Mouse (Mus musculus): ENCODE measurements at regions not wholly inside any gene's neighbourhood (a gene's known extent, or its start where the extent isn't known, plus 50 kb on each side); places are given as distances from the start of the nearest gene placed in this dataset.
"Not testable (repeated sequence)": the region's sequence is repeated elsewhere in the genome, so short reads cannot be mapped to it uniquely, and the experiment has no call there.

- Histone ChIP-seq H3K4me1 (peaks cover 44% of the 10 kb centered on the region), H3K36me3 (replicated peaks) (no peaks in the 10 kb centered on the region), H3K27me3 (replicated peaks; ENCODE audit: low read depth, poor library complexity, severe bottlenecking) (no peaks in the 10 kb centered on the region), H3K27ac (replicated peaks) (0 out of 2 replicates have a peak overlapping the region, but pooled peaks have one; percentile 40), H3K9me3 (no peaks in the 10 kb centered on the region), H3K4me3 (no peak overlapping the region)
- DNase-seq (ENCODE audit: low spot score): no peak
- 77% methylated on average over 10 of the region's 10 CpGs for WGBS
Measured at GRCm38 (mm10) chr5:118480965-118481793, 79.3 kb upstream of the Med13l start.

GRCm38 (mm10) chr5:118481794-118482049, 78.8 kb upstream of the Med13l start:
- Histone ChIP-seq H3K36me3 (replicated peaks) (no peaks in the 10 kb centered on the region), H3K27ac (replicated peaks) (no peak overlapping the region), H3K4me3 (no peak overlapping the region), H3K4me1 (peaks cover 43% of the 10 kb centered on the region), H3K27me3 (replicated peaks; ENCODE audit: low read depth, poor library complexity, severe bottlenecking) (no peaks in the 10 kb centered on the region), H3K9me3 (no peaks in the 10 kb centered on the region)
- DNase-seq (ENCODE audit: low spot score): no peak

- H3K36me3 ChIP-seq (replicated peaks): no peaks in the 10 kb centered on the region
- peaks cover 40% of the 10 kb centered on the region for H3K4me1 ChIP-seq
- H3K27ac ChIP-seq (replicated peaks): peak overlapping the region; percentile 70; the same call in 1 of the 2 replicates
- H3K27me3 ChIP-seq (replicated peaks; ENCODE audit: low read depth, poor library complexity, severe bottlenecking): no peaks in the 10 kb centered on the region
- peak overlapping the region; percentile 21; the same call in 1 of the 2 replicates for H3K4me3 ChIP-seq
- 51% methylated on average over 7 of the region's 7 CpGs for WGBS
- H3K9me3 ChIP-seq: no peaks in the 10 kb centered on the region
- no peak for DNase-seq (ENCODE audit: low spot score)
Measured at GRCm38 (mm10) chr5:118482598-118482997, 77.9 kb upstream of the Med13l start.

- no peaks in the 10 kb centered on the region for H3K27me3 ChIP-seq (replicated peaks; ENCODE audit: low read depth, poor library complexity, severe bottlenecking)
- peak overlapping the region; percentile 21 for H3K4me3 ChIP-seq
- no peaks in the 10 kb centered on the region for H3K36me3 ChIP-seq (replicated peaks)
- 12% methylated on average over 7 of the region's 7 CpGs for WGBS
- peaks cover 36% of the 10 kb centered on the region for H3K4me1 ChIP-seq
- no peaks in the 10 kb centered on the region for H3K9me3 ChIP-seq
- no peak for DNase-seq (ENCODE audit: low spot score)
- H3K27ac ChIP-seq (replicated peaks): peak overlapping the region; percentile 70; the same call in 1 of the 2 replicates
Measured at GRCm38 (mm10) chr5:118483001-118483400, 77.5 kb upstream of the Med13l start.

GRCm38 (mm10) chr5:118483532-118483931, 76.9 kb upstream of the Med13l start:
- H3K36me3 ChIP-seq (replicated peaks): no peaks in the 10 kb centered on the region
- 13% methylated on average over 8 of the region's 8 CpGs for WGBS
- no peak overlapping the region for H3K4me3 ChIP-seq

GRCm38 (mm10) chr5:118485191-118485590, 75.3 kb upstream of the Med13l start:
- Histone ChIP-seq H3K27me3 (replicated peaks; ENCODE audit: low read depth, poor library complexity, severe bottlenecking) (no peaks in the 10 kb centered on the region), H3K4me1 (peaks cover 33% of the 10 kb centered on the region), H3K36me3 (replicated peaks) (no peaks in the 10 kb centered on the region), H3K27ac (replicated peaks) (no peak overlapping the region), H3K9me3 (no peaks in the 10 kb centered on the region), H3K4me3 (no peak overlapping the region)
- 92% methylated on average over 8 of the region's 8 CpGs for WGBS
- DNase-seq (ENCODE audit: low spot score): no peak

More at GRCm38 (mm10) chr5:118483532-118483931, 76.9 kb upstream of the Med13l start:
- no peaks in the 10 kb centered on the region for H3K9me3 ChIP-seq
- no peaks in the 10 kb centered on the region for H3K27me3 ChIP-seq (replicated peaks; ENCODE audit: low read depth, poor library complexity, severe bottlenecking)
- DNase-seq (ENCODE audit: low spot score): no peak
- peak overlapping the region; percentile 70 for H3K27ac ChIP-seq (replicated peaks)
- H3K4me1 ChIP-seq: peaks cover 31% of the 10 kb centered on the region

- not testable (repeated sequence) for H3K36me3 ChIP-seq (replicated peaks); DNase-seq (ENCODE audit: low spot score); H3K4me3 ChIP-seq; H3K9me3 ChIP-seq; H3K27me3 ChIP-seq (replicated peaks; ENCODE audit: low read depth, poor library complexity, severe bottlenecking); H3K27ac ChIP-seq (replicated peaks)
- 84% methylated on average over 2 of the region's 2 CpGs for WGBS
- peaks cover 31% of the 10 kb centered on the region for H3K4me1 ChIP-seq
Measured at GRCm38 (mm10) chr5:118492522-118492921, 68.0 kb upstream of the Med13l start.

GRCm38 (mm10) chr5:118494649-118495477, 65.6 kb upstream of the Med13l start:
- no peak for DNase-seq (ENCODE audit: low spot score)
- Histone ChIP-seq H3K27me3 (replicated peaks; ENCODE audit: low read depth, poor library complexity, severe bottlenecking) (no peaks in the 10 kb centered on the region), H3K9me3 (no peaks in the 10 kb centered on the region), H3K4me3 (no peak overlapping the region), H3K27ac (replicated peaks) (peak overlapping the region; percentile 54), H3K36me3 (replicated peaks) (no peaks in the 10 kb centered on the region), H3K4me1 (peaks cover 26% of the 10 kb centered on the region)
- WGBS: 72% methylated on average over 7 of the region's 7 CpGs

GRCm38 (mm10) chr5:118495478-118495760, 65.1 kb upstream of the Med13l start:
- Histone ChIP-seq H3K36me3 (replicated peaks) (no peaks in the 10 kb centered on the region), H3K27ac (replicated peaks) (peak overlapping the region; percentile 54; the same call in 1 of the 2 replicates), H3K27me3 (replicated peaks; ENCODE audit: low read depth, poor library complexity, severe bottlenecking) (no peaks in the 10 kb centered on the region), H3K4me1 (peaks cover 26% of the 10 kb centered on the region), H3K4me3 (no peak overlapping the region), H3K9me3 (no peaks in the 10 kb centered on the region)
- no peak for DNase-seq (ENCODE audit: low spot score)
- WGBS: 76% methylated on average over 2 of the region's 2 CpGs

GRCm38 (mm10) chr5:118501624-118502023, 58.9 kb upstream of the Med13l start:
- DNase-seq (ENCODE audit: low spot score): no peak
- H3K27me3 ChIP-seq (replicated peaks; ENCODE audit: low read depth, poor library complexity, severe bottlenecking): no peaks in the 10 kb centered on the region; the same call in 1 of the 2 replicates
- no peaks in the 10 kb centered on the region for H3K36me3 ChIP-seq (replicated peaks)
- WGBS: 76% methylated on average over 5 of the region's 5 CpGs
- H3K27ac ChIP-seq (replicated peaks): no peak overlapping the region
- H3K4me3 ChIP-seq: no peak overlapping the region
- H3K9me3 ChIP-seq: no peaks in the 10 kb centered on the region
- peaks cover 19% of the 10 kb centered on the region for H3K4me1 ChIP-seq

- Histone ChIP-seq H3K27me3 (replicated peaks; ENCODE audit: low read depth, poor library complexity, severe bottlenecking) (no peaks in the 10 kb centered on the region; the same call in 1 of the 2 replicates), H3K4me1 (peaks cover 14% of the 10 kb centered on the region), H3K9me3 (no peaks in the 10 kb centered on the region), H3K27ac (replicated peaks) (no peak overlapping the region), H3K36me3 (replicated peaks) (no peaks in the 10 kb centered on the region), H3K4me3 (no peak overlapping the region)
- DNase-seq (ENCODE audit: low spot score): no peak
- WGBS: 78% methylated on average over 15 of the region's 15 CpGs
Measured at GRCm38 (mm10) chr5:118502991-118503390, 57.5 kb upstream of the Med13l start.

GRCm38 (mm10) chr5:118504170-118504569, 56.3 kb upstream of the Med13l start:
- H3K9me3 ChIP-seq: no peaks in the 10 kb centered on the region
- H3K4me3 ChIP-seq: no peak overlapping the region
- H3K4me1 ChIP-seq: peaks cover 14% of the 10 kb centered on the region
- no peaks in the 10 kb centered on the region for H3K36me3 ChIP-seq (replicated peaks)
- no peaks in the 10 kb centered on the region; the same call in 1 of the 2 replicates for H3K27me3 ChIP-seq (replicated peaks; ENCODE audit: low read depth, poor library complexity, severe bottlenecking)
- no peak overlapping the region for H3K27ac ChIP-seq (replicated peaks)
- 92% methylated on average over 10 of the region's 10 CpGs for WGBS
- no peak for DNase-seq (ENCODE audit: low spot score)

- WGBS: 24% methylated on average over 7 of the region's 7 CpGs
- Histone ChIP-seq H3K4me3 (no peak overlapping the region), H3K4me1 (peaks cover 14% of the 10 kb centered on the region), H3K36me3 (replicated peaks) (no peaks in the 10 kb centered on the region), H3K27me3 (replicated peaks; ENCODE audit: low read depth, poor library complexity, severe bottlenecking) (peaks cover 7% of the 10 kb centered on the region), H3K9me3 (no peaks in the 10 kb centered on the region), H3K27ac (replicated peaks) (0 out of 2 replicates have a peak overlapping the region, but pooled peaks have one; percentile 3)
- peak; percentile 42 for DNase-seq (ENCODE audit: low spot score)
Measured at GRCm38 (mm10) chr5:118504926-118505325, 55.6 kb upstream of the Med13l start.
